Mouse (Mus musculus) liver, adult 2 months (tissue): Measurements from ENCODE around the gene Nedd4.

Experiments used
- CTCF ChIP-seq: fragments of 200-500 bp; IDR thresholded peaks from 2 replicates; pipeline ENCODE4 v1.5.1; 2011; ENCODE audit warnings: low read depth, low read length, control low read depth
- POLR2A ChIP-seq: fragments of 200-500 bp; IDR thresholded peaks from 2 replicates; pipeline ENCODE4 v1.6.1; 2011; ENCODE audit warnings: low read length, control low read depth; ENCODE audit not compliant: insufficient read depth; ENCODE audit errors: extremely low read depth

GRCm38 (mm10) chr9:72763050-72763718, 101.0 kb downstream of the Nedd4 start:
- TF ChIP-seq CTCF (no peak), POLR2A (no peak)
